Mouse (Mus musculus) lung, postnatal 36 days (tissue): Measurements from ENCODE around the gene Ift20.
A peak's percentile ranks its signal among the peaks of the same experiment; 100 is the strongest.
"Not testable (repeated sequence)": the region's sequence is repeated elsewhere in the genome, so short reads cannot be mapped to it uniquely, and the experiment has no call there.

Experiments used
- DNase-seq: peaks from one replicate; pipeline ENCODE4 v3.0.0; 2022; ENCODE audit warnings: mixed read lengths

Ift20 gene

DNA sequence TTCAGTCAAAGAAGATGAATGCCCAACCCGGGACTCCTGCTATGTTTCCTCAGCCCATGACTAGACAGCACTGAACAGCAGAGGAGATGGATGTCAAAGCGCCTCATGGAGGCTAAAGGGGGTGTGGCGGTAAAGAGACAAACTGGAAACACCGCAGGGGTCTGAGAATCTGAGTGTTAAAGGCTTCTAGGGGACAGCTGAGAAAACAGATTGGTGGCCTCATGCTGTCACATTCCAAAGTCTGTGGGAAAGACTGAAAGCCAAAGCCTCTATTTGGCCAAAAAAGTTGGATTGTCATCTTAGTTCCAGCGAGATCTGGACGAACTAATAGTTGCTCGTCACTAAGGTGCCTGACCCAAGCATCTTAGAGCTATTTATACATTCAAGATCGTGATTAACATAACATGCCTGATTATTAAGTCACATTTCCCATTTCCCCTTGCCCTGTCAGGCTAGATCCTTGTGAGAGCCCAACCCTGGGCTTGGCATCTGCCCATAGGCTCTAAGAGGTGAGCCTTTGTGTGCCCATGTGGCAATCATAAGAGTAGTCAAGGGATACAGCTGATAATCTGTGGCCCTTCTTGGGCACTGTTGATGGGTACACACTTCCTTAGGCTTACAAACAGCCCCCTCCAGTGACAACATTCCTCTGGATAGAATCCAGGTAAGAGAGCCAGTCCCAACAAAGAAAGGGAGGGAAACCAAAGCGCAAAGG, 12.8 kb upstream of the Ift20 start:
- peak; percentile 81 for DNase-seq

GRCm38 (mm10) chr11:78524838-78525237, 11.3 kb upstream of the Ift20 start:
- DNase-seq: peak; percentile 69

DNA sequence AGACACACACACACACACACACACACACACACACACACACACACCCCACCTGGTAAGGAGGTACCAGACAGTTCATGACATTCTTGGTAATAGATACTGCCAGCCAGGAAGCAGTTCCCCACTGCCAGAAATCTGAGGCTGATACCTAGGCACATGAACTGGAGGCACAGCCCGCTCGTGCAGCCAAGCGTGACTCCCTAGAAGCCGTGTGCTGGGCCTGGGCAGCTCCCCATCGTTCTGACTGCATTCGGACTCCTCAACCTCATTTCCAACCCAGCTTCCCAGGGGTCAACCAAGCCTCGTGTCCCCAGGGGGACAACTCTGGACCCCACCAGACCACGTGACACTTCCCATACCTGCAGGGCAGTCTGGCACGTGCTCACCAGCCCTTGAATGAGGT, 7.4 kb upstream of the Ift20 start:
- no peak for DNase-seq

DNA sequence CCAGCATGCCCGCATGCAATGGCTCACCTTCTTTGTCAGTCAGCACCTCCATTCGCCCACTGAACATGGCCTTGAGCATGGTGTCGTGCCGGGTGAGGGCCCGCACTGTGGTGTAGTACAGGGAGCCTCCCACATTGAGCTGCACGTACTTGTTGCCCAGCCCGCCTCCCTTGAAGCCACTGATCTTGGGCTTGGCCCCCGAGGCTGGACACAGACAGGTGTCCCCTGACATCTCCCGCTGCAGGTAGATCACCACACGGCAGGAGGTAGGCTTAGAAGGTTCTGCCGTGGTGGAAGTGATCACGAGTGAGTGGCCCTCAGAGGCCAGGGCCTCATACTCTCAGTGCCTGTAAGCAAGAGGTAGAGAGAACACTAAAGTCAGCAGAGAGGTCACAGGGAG, 6.2 kb upstream of the Ift20 start:
- no peak for DNase-seq

GRCm38 (mm10) chr11:78531046-78531445, 5.1 kb upstream of the Ift20 start:
- DNase-seq: peak; percentile 51

- not testable (repeated sequence) for DNase-seq
Observed at GRCm38 (mm10) chr11:78531515-78531914, 4.6 kb upstream of the Ift20 start.

GRCm38 (mm10) chr11:78534516-78534915, 1.6 kb upstream of the Ift20 start:
- DNase-seq: no peak

DNA sequence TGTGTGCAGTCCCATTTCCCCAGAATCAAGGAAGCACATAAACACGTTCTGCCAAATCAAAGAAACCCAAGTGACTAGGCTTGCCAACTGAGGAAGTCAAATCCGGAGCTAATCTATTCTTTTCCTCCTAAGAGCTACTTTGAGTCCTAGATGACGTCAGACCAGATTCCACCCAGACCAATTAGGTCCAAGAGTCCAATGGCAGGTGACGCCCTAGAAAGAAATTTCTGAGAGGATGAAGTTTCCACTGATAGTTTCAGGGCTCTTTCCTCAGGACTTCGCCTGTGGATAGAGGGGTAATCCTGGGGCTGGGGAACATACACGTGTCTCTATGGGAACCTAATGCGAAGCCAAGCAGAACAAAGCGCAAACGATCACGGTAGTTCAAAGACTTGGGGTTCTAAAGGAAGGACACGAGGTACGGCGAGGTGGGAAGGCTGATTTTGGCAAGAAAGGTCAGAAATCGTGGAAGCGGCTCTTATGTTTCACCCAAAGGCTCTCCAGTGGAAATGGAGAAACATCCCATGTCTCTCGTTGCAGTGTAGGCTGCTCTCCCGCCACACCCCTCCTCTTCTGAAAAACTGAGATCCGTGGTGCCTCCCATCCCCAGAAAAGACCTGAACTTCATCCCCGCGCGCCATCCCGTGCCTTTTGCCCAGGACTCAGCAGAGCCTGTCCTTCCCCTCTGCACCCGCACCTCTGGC, 633 bp upstream of the Ift20 start:
- peak; percentile 87 for DNase-seq

- DNase-seq: no peak
Observed at GRCm38 (mm10) chr11:78536690-78537084, 526 bp downstream of the Ift20 start.

DNA sequence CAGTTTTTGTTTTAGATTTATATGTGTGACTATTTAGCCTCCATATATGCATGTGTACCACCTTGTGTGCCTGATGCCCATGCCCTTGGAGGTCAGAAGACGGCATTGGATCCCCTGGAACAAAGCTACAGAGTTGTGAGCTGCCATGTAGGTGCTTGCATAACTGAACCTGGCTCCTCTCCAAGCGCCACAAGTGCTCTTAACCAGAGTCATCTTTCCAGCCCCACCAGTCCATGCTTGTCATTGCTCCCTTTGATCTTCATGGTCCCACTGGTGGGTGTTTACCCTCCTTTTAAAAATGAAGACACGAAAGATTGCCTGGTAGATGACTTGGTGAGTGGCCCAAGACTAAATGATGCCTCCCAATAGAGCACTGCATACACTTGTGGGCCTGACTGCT, 4.2 kb downstream of the Ift20 start:
- DNase-seq: peak; percentile 66

- DNase-seq: no peak
Observed at GRCm38 (mm10) chr11:78544449-78545111, 8.4 kb downstream of the Ift20 start.

DNA sequence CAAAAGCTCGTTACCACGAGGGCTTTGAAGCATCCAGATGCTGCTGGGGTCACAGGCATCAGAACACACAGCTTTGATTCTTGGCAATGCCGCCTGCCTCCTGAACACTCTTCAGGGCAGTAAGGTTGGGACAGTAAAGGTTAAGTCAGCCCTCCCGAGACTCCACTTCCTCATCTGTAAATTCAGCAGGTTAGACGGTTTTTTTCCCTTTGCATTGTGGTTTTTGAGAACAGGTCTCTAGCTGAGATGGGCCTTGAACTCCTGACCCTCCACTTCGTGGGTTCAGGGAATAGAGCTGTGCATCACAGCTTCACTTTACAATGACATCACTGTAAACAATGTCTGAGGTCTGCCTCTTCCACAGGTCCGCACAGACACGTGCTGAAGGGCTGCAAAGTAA, 9.0 kb downstream of the Ift20 start:
- no peak for DNase-seq

DNA sequence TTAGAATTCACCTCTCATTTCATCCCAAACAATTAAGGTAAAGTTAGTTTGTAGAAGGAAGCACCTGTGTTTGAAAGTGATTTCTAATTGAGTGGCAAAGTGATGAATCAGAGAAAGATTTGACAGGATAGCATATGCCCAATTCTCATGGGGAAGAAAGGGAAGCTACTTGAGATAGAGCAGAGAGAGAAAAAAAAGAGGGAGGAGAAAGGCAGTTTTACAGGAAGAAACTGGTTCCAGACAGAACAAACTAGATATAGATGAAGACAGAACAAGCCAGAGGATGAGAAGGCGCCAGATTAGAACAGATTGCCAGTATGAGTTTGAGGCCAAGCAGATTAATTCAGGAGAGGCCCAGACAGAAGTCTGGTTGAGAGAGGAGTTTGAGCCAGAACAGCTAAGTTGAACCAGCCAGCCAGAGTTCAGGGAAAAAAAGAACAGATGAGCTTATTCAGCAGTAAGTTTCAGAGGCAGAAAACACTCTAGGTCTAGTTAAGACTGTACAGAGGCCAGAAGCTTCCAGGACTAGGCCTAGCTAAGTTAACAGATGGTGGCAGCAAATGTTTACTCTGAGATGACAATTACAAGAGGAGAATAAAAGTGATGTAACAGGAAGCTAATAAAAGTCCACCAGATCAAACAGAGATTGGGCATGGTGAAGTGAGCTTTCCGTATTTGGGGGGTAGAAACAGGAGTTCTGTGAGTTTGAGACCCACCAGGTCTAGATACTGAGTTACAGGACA, 11.7 kb downstream of the Ift20 start:
- no peak for DNase-seq

DNA sequence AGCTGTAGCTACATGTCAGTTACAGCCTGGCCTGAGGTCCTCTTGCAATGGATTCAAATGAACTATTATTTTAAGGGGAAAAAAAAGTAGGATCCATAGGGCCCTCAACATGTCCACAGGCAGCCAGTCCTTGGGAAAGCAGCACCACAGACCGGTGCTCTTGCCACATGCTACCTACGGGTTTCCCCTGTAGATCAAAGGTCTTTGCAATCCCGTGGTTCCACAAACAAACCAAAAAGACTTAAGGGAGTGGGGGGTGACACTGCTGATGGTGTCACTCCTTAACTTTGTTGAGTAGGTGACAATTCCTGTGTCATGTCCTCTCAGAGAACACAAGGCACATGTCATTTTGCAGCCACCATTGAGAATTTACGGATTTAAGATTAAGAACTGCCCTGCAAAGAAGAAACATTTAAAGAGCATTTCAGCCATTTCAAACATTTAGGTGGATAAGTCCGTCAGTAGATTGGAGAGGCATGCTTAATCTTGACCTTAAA, 13.4 kb downstream of the Ift20 start:
- no peak for DNase-seq

- peak; percentile 98 for DNase-seq
Observed at GRCm38 (mm10) chr11:78550168-78551058, 14.3 kb downstream of the Ift20 start, which contains the start of gene Tmem97. Gene Tmem97, minus strand, starts transcription at chr11:78550777.

DNA sequence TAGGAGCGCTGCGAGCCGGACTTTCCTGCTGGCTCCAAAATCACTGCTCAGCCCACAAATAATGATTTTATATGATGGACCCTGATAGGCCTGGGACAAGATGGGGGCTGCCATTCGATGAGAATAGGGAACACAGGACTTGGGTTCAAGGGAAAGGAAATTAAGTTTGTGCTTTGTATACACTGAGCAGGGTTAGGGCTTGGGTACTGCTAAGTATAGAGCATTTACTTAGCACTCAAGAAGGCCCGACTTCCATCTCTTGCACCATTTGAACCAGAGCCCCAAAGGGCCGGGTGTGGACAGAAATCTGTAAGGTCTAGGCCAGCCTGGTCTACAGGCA, 14.9 kb downstream of the Ift20 start:
- DNase-seq: no peak

DNA sequence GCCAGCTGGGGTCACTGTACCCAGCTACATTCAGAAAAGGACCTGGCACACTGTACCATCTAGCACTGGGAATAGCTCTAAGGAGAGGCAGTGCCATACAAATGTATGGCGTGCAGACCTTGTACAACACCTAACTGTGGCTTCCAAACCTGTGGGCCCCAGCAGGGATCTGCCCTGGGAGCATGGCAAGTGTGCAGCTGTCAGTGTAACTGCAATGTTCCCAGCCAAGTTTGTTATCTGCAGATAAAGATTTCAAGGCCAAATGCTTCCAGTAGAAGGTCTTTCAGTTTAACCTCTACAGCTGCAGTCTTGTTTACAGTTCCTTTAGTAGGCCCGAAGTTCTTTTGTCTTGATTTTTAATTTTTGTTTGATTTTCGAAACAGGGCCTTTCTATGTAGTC, 19.5 kb downstream of the Ift20 start:
- no peak for DNase-seq

DNA sequence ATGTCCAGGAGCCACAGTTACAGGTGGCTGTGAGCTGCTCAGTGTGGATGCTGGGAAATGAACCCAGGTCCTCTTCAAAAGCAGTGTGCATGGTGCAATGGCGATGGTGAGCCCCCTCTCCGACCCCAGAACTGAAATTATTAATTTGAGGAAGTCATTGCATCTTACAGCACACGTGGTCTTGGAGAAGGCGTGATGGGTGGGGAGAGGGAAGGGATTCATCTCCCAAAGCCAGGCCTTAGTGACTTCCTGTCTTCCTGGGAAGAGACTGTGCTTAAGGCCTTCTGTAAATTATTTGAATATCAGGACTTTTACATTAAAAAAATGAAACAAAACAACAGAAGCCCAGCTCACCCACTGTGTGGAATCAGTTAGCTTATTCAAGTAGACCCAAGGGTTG, 19.9 kb downstream of the Ift20 start:
- DNase-seq: no peak

- DNase-seq: no peak
Observed at GRCm38 (mm10) chr11:78557241-78557640, 21.1 kb downstream of the Ift20 start.

GRCm38 (mm10) chr11:78560447-78560846, 24.3 kb downstream of the Ift20 start:
- peak; percentile 92 for DNase-seq

- peak; percentile 84 for DNase-seq
Observed at GRCm38 (mm10) chr11:78566775-78567174, 30.6 kb downstream of the Ift20 start.

DNA sequence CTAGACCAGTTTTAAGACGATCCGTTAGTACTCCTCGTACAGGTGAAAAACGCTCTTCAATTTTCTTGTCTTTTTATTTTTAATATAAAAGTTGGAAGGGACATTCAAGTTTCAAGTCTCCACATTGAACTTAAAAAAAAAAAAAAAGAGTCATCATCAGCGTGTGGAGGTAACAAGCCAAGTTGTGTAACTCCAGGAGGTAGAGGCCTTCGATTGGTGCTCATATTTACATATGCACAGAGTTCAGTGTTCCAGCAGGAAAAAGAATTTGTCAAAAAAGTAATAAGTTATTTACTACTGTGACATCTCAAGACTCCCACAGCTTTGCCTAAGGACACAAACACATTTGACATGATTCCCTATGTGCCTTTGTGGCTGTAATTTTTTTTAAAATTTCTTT, 31.5 kb downstream of the Ift20 start:
- DNase-seq: no peak
